Mouse (Mus musculus): ENCODE measurements around the gene Olfr968. TPM values are rescaled to one million over a fixed set of nuclear protein-coding genes. Genes with fewer than 3 reads are reported as not detected.

Gene Olfr968
- not detected in 2 replicates for polyA plus RNA-seq (2012; rRNA removed)

- TF ChIP-seq POLR2A (IDR thresholded peaks at IDR 0.05; ENCODE audit: extremely low read depth, insufficient read depth, low read length) (no peak), CTCF (IDR thresholded peaks at IDR 0.05; ENCODE audit: extremely low read depth, insufficient read depth, low read length) (no peak)
- Histone ChIP-seq H3K27ac (ENCODE audit: insufficient read depth, low read length) (no peak within 1 kb of the TSS), H3K4me3 (ENCODE audit: insufficient read depth, low read length) (no peak within 1 kb of the TSS), H3K4me1 (ENCODE audit: control insufficient read depth, insufficient read depth, low read length) (no peaks in the 10 kb centered on the region)
Measured at GRCm38 (mm10) chr9:39783153-39783552, at the start of gene Olfr968. Gene Olfr968, minus strand, starts transcription at chr9:39783253.

GRCm38 (mm10) chr9:39808560-39808959, 25.5 kb upstream of the Olfr968 start, which contains the start of gene Olfr970:
Gene Olfr970, plus strand, starts transcription at chr9:39808860.
- Histone ChIP-seq H3K4me1 (ENCODE audit: control insufficient read depth, insufficient read depth, low read length) (no peaks in the 10 kb centered on the region), H3K27ac (ENCODE audit: insufficient read depth, low read length) (no peak within 1 kb of the TSS), H3K4me3 (ENCODE audit: insufficient read depth, low read length) (no peak within 1 kb of the TSS)
- TF ChIP-seq POLR2A (IDR thresholded peaks at IDR 0.05; ENCODE audit: extremely low read depth, insufficient read depth, low read length), result no peak
- TF ChIP-seq CTCF (IDR thresholded peaks at IDR 0.05; ENCODE audit: extremely low read depth, insufficient read depth, low read length), result no peak

DNA sequence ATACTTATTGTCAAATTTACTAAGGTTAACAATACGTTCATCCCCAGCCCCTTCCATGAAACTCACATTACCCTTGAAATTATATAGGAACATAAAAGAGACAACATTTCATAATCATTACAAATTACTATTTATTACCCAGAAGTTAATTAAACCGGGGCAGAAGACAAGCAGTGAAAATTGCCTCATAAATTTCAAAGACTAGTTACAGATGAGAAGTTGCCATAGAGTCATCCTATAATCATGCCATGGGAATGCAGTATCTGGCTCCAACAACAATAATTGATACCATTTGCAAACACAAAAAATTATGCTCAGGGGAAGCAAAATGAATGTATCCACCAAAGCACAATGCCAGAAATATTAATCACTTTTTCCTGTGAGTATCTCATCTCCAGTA, 7.5 kb upstream of the Olfr968 start, which contains the start of gene Olfr969:
Gene Olfr969 (plus strand): TSS at position 388 of the 400 bp plus-strand sequence.
- Histone ChIP-seq H3K4me3 (ENCODE audit: insufficient read depth, low read length) (no peak within 1 kb of the TSS), H3K27ac (ENCODE audit: insufficient read depth, low read length) (no peak within 1 kb of the TSS), H3K4me1 (ENCODE audit: control insufficient read depth, insufficient read depth, low read length) (no peaks in the 10 kb centered on the region)
- TF ChIP-seq CTCF (IDR thresholded peaks at IDR 0.05; ENCODE audit: extremely low read depth, insufficient read depth, low read length), result no peak

GRCm38 (mm10) chr9:39746428-39746827, 36.6 kb downstream of the Olfr968 start:
- Histone ChIP-seq H3K4me1 (ENCODE audit: control insufficient read depth, insufficient read depth, low read length) (no peaks in the 10 kb centered on the region), H3K27ac (ENCODE audit: insufficient read depth, low read length) (0 out of 2 replicates have a peak overlapping the region, but pooled peaks have one; percentile 77), H3K4me3 (ENCODE audit: insufficient read depth, low read length) (no peak overlapping the region)
- no peak for TF ChIP-seq CTCF (IDR thresholded peaks at IDR 0.05; ENCODE audit: extremely low read depth, insufficient read depth, low read length)

GRCm38 (mm10) chr9:39745949-39746348, 37.1 kb downstream of the Olfr968 start, which contains the start of gene Olfr967:
Gene Olfr967, plus strand, starts transcription at chr9:39746249.
- peak within 1 kb of the TSS; percentile 77; the same call in 1 of the 2 replicates for H3K27ac ChIP-seq (ENCODE audit: insufficient read depth, low read length)
- H3K4me1 ChIP-seq (ENCODE audit: control insufficient read depth, insufficient read depth, low read length), result no peaks in the 10 kb centered on the region
- TF ChIP-seq CTCF (IDR thresholded peaks at IDR 0.05; ENCODE audit: extremely low read depth, insufficient read depth, low read length) (no peak), POLR2A (IDR thresholded peaks at IDR 0.05; ENCODE audit: extremely low read depth, insufficient read depth, low read length) (no peak)
- H3K4me3 ChIP-seq (ENCODE audit: insufficient read depth, low read length), result no peak within 1 kb of the TSS

DNA sequence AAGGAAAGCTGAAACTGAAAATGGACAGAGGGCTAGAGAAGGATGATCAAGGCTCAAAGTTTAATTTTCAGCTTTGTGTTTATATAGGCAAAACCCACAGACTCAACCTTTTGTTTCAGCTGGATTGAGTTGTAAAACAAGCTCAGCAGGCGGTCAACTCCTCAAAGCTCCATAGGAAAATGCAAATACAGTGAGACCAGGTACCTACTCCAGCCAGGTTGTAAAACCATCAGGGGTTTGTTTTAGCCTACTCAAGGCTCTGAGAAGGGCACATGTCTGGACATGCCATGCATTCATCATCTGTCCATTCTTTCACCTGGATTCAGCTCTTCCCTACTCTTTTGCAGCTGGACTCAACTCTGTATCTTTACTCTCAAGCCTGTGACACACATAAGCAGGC, 42.3 kb downstream of the Olfr968 start:
- TF ChIP-seq POLR2A (IDR thresholded peaks at IDR 0.05; ENCODE audit: extremely low read depth, insufficient read depth, low read length), result no peak
- TF ChIP-seq CTCF (IDR thresholded peaks at IDR 0.05; ENCODE audit: extremely low read depth, insufficient read depth, low read length), result no peak
- Histone ChIP-seq H3K4me3 (ENCODE audit: insufficient read depth, low read length) (no peak overlapping the region), H3K27ac (ENCODE audit: insufficient read depth, low read length) (no peak overlapping the region), H3K4me1 (ENCODE audit: control insufficient read depth, insufficient read depth, low read length) (no peaks in the 10 kb centered on the region)

DNA sequence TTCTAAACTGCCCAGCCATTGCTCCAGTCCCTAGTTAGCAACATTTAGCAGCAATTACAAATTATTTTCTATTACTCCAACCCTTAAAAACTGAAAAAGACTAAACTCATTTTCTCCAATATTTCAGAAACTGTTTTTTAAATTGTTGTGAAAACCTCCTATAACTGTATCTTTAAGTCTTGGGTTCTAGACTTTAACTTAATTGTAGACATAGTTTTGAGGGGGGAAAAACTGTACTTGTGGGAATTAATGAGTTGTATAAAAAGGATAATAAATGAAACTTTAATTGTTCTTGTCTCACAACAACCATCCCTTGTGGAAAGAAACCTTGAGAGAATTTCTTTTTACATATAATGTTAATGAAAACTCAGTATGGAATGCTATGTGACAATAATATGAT, 52.4 kb downstream of the Olfr968 start, which contains the start of gene Olfr150:
Gene Olfr150 (plus strand): TSS at position 301 of the 400 bp plus-strand sequence.
- no peak within 1 kb of the TSS for H3K27ac ChIP-seq (ENCODE audit: insufficient read depth, low read length)
- no peak for TF ChIP-seq POLR2A (IDR thresholded peaks at IDR 0.05; ENCODE audit: extremely low read depth, insufficient read depth, low read length)
- TF ChIP-seq CTCF (IDR thresholded peaks at IDR 0.05; ENCODE audit: extremely low read depth, insufficient read depth, low read length), result no peak
- no peaks in the 10 kb centered on the region for H3K4me1 ChIP-seq (ENCODE audit: control insufficient read depth, insufficient read depth, low read length)
- no peak within 1 kb of the TSS for H3K4me3 ChIP-seq (ENCODE audit: insufficient read depth, low read length)

Other genes with a start within 250 kb of the Olfr968 start
- gene Olfr958, start 229.2 kb downstream of the Olfr968 start, polyA plus RNA-seq (2012; rRNA removed), result not detected in 2 replicates
- gene Olfr959, start 207.7 kb downstream of the Olfr968 start, polyA plus RNA-seq (2012; rRNA removed), result not detected in 2 replicates
- gene AW551984, start 178.8 kb downstream of the Olfr968 start, polyA plus RNA-seq (2012; rRNA removed), result 1.7 and 2.0 TPM in 2 replicates
- not detected in 2 replicates for gene Olfr148, start 172.6 kb downstream of the Olfr968 start, polyA plus RNA-seq (2012; rRNA removed)
- gene Olfr960, start 161.9 kb downstream of the Olfr968 start, polyA plus RNA-seq (2012; rRNA removed), result not detected in 2 replicates
- gene Olfr961, start 138.2 kb downstream of the Olfr968 start, polyA plus RNA-seq (2012; rRNA removed), result not detected in 2 replicates
- gene Olfr963, start 116.0 kb downstream of the Olfr968 start, polyA plus RNA-seq (2012; rRNA removed), result not detected in 2 replicates
- not detected in 2 replicates for gene Olfr149, start 76.1 kb downstream of the Olfr968 start, polyA plus RNA-seq (2012; rRNA removed)
- gene Olfr965, start 71.9 kb downstream of the Olfr968 start, polyA plus RNA-seq (2012; rRNA removed), result not detected in 2 replicates
- gene Olfr150, start 52.3 kb downstream of the Olfr968 start, polyA plus RNA-seq (2012; rRNA removed), result not detected in 2 replicates
- gene Olfr967, start 37.0 kb downstream of the Olfr968 start, polyA plus RNA-seq (2012; rRNA removed), result not detected in 2 replicates
- not detected in 2 replicates for gene Olfr969, start 7.7 kb upstream of the Olfr968 start, polyA plus RNA-seq (2012; rRNA removed)
- not detected in 2 replicates for gene Olfr970, start 25.6 kb upstream of the Olfr968 start, polyA plus RNA-seq (2012; rRNA removed)
- gene Olfr971, start 53.6 kb upstream of the Olfr968 start, polyA plus RNA-seq (2012; rRNA removed), result not detected in 2 replicates
- not detected in 2 replicates for gene Olfr972, start 83.2 kb upstream of the Olfr968 start, polyA plus RNA-seq (2012; rRNA removed)
- gene Olfr229, start 124.1 kb upstream of the Olfr968 start, polyA plus RNA-seq (2012; rRNA removed), result not detected in 2 replicates
- gene Olfr974, start 154.2 kb upstream of the Olfr968 start, polyA plus RNA-seq (2012; rRNA removed), result not detected in 2 replicates
- not detected in 2 replicates for gene Olfr975, start 168.8 kb upstream of the Olfr968 start, polyA plus RNA-seq (2012; rRNA removed)
- gene Olfr976, start 177.9 kb upstream of the Olfr968 start, polyA plus RNA-seq (2012; rRNA removed), result not detected in 2 replicates
- gene Olfr978, start 208.9 kb upstream of the Olfr968 start, polyA plus RNA-seq (2012; rRNA removed), result not detected in 2 replicates
- gene Olfr979, start 220.2 kb upstream of the Olfr968 start, polyA plus RNA-seq (2012; rRNA removed), result not detected in 2 replicates
- not detected in 2 replicates for gene Olfr980, start 226.3 kb upstream of the Olfr968 start, polyA plus RNA-seq (2012; rRNA removed)
- gene Olfr981, start 238.2 kb upstream of the Olfr968 start, polyA plus RNA-seq (2012; rRNA removed), result not detected in 2 replicates